Mouse (Mus musculus): ENCODE measurements at regions not wholly inside any gene's neighbourhood (a gene's known extent, or its start where the extent isn't known, plus 50 kb on each side); places are given as distances from the start of the nearest gene placed in this dataset.

DNA sequence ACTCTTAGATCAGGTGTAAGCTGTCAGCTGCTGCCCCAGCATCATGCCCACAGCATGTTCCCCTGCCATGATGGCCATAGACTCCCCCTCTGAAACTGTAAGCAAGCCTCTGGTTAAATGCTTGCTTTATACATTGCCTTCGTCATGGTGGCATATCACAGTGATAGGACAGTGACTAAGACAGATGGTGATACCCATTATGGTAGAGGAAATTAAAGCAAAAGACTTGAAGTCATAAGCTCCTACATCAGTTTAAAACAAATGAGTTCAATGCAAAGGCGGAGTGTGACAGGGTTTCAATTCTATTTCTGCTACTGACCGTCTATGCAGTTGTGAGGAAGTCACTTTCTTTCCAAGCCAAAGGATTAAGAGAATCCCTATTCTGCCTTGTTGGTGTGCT, 204.9 kb downstream of the Rps15a start:
- no peak for DNase-seq (ENCODE audit: low spot score, missing footprints)
- H3K4me1 ChIP-seq (ENCODE audit: control insufficient read depth, insufficient read depth, low read length) = no peaks in the 10 kb centered on the region
- no peaks in the 10 kb centered on the region for H3K36me3 ChIP-seq (ENCODE audit: control insufficient read depth, insufficient read depth, low read length)
- H3K27ac ChIP-seq (ENCODE audit: low read depth, low read length) = no peak overlapping the region
- no peak for ATAC-seq (ENCODE audit: low FRiP score)
- no peak overlapping the region for H3K9ac ChIP-seq (ENCODE audit: low read length)
- WGBS = 87% methylated on average over 3 of the region's 3 CpGs
- H3K4me3 ChIP-seq (ENCODE audit: low read depth, low read length) = no peak overlapping the region
- H3K9me3 ChIP-seq (ENCODE audit: control insufficient read depth, low read length) = no peaks in the 10 kb centered on the region
- no peak overlapping the region for H3K4me2 ChIP-seq
- no peaks in the 10 kb centered on the region for H3K27me3 ChIP-seq (ENCODE audit: control insufficient read depth, insufficient read depth, low read length)

DNA sequence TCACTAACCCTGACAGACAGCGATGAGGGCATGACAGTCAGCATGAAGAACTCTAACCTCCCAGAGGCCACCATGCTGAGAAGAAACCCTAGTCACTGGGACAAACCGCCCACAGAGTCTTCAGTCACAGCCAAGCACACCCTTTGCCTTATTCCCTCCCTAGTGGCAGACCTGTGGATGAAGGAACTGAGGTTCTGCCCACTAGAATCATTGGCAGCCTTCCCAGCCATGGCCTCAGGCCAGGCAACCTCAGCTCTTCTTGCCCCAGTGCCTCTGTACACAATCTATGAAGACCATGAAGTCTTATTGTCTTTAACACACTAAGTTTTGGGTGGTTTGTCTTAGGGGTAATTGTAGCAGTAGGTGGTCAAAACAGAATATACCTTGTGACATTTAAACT, 219.5 kb downstream of the Rps15a start:
- no peak for DNase-seq (ENCODE audit: low spot score, missing footprints)
- Histone ChIP-seq H3K27me3 (ENCODE audit: control insufficient read depth, insufficient read depth, low read length) (no peaks in the 10 kb centered on the region), H3K27ac (ENCODE audit: low read depth, low read length) (no peak overlapping the region), H3K9me3 (ENCODE audit: control insufficient read depth, low read length) (no peaks in the 10 kb centered on the region), H3K4me2 (no peak overlapping the region), H3K9ac (ENCODE audit: low read length) (no peak overlapping the region), H3K4me1 (ENCODE audit: control insufficient read depth, insufficient read depth, low read length) (no peaks in the 10 kb centered on the region), H3K4me3 (ENCODE audit: low read depth, low read length) (no peak overlapping the region), H3K36me3 (ENCODE audit: control insufficient read depth, insufficient read depth, low read length) (no peaks in the 10 kb centered on the region)
- no peak for ATAC-seq (ENCODE audit: low FRiP score)
- WGBS = 80% methylated on average over 2 of the region's 2 CpGs

DNA sequence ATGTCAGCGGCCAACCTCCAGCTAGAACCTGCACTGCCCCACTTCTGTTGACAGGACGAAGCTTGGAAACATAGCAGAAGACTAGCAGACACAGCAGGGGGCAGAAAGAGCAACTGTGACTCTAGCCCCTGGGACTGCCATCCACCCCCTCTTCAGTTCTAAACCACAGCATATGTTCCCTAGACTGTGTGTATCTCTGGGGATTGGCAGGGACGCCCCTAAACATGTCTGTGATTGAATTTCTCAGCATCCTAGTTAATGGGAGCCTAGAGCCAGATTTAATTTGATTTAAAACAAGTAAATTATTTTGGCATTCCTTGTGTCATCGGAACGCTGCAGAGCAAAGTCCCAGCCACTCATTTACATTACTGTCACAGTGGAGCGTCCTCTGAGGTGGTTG, 228.7 kb downstream of the Rps15a start:
- no peaks in the 10 kb centered on the region for H3K27me3 ChIP-seq (ENCODE audit: control insufficient read depth, insufficient read depth, low read length)
- H3K4me2 ChIP-seq = no peak overlapping the region
- H3K27ac ChIP-seq (ENCODE audit: low read depth, low read length) = no peak overlapping the region
- DNase-seq (ENCODE audit: low spot score, missing footprints) (no peak), ATAC-seq (ENCODE audit: low FRiP score) (no peak)
- no peaks in the 10 kb centered on the region for H3K9me3 ChIP-seq (ENCODE audit: control insufficient read depth, low read length)
- peaks cover 2% of the 10 kb centered on the region; the same call in 1 of the 2 replicates for H3K4me1 ChIP-seq (ENCODE audit: control insufficient read depth, insufficient read depth, low read length)
- no peak overlapping the region for H3K4me3 ChIP-seq (ENCODE audit: low read depth, low read length)
- WGBS = 85% methylated on average over 6 of the region's 6 CpGs
- H3K36me3 ChIP-seq (ENCODE audit: control insufficient read depth, insufficient read depth, low read length) = no peaks in the 10 kb centered on the region
- no peak overlapping the region for H3K9ac ChIP-seq (ENCODE audit: low read length)

DNA sequence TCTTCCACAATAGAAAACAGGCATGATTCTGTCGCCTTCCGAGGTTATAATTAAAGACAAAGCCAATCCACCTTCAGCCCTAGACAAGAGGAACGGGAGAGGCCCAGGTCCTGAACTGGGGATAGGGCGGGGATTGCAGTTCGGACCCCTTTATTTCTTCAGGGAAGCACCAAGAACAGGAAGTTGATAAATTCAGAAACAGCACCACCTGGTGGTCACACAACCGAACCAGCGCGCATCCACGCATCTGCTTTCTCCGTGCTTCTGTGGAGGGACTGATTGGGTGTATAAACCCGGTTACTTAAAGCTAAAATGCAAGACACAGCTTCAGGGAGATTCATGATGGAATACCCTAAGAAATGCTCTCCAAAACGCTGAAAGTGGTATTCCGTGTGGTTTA, 233.2 kb downstream of the Rps15a start:
- H3K4me3 ChIP-seq (ENCODE audit: low read depth, low read length) = no peak overlapping the region
- WGBS = 9% methylated on average over 13 of the region's 13 CpGs
- peak; percentile 55 for ATAC-seq (ENCODE audit: low FRiP score)

DNA sequence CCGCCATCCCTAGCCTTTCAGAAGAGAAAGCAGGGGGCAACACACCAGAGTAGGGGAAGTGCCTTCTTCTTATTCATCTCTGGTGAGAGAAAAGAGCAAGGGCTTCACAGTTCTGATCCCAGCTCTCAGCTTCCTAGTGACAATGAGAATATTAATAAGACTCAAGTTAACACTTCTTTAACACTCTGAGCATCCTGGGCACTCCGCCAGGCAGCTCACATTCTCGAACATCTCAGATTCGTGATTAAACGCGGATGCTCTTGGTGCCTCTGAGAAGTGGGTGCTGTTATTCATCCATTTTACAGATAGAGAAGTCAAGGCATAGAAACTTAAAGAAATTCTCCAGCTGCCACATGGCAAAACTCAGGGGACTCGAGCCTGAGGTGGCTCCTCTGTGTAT, 237.1 kb downstream of the Rps15a start:
- DNase-seq (ENCODE audit: low spot score, missing footprints) = no peak
- no peak for ATAC-seq (ENCODE audit: low FRiP score)
- 84% methylated on average over 7 of the region's 7 CpGs for WGBS
- no peaks in the 10 kb centered on the region for H3K4me1 ChIP-seq (ENCODE audit: control insufficient read depth, insufficient read depth, low read length)
- H3K4me2 ChIP-seq = no peak overlapping the region
- H3K4me3 ChIP-seq (ENCODE audit: low read depth, low read length) = no peak overlapping the region
- H3K27ac ChIP-seq (ENCODE audit: low read depth, low read length) = no peak overlapping the region
- no peak overlapping the region for H3K9ac ChIP-seq (ENCODE audit: low read length)
- no peaks in the 10 kb centered on the region for H3K9me3 ChIP-seq (ENCODE audit: control insufficient read depth, low read length)
- H3K27me3 ChIP-seq (ENCODE audit: control insufficient read depth, insufficient read depth, low read length) = 0 out of 2 replicates have a peak, but pooled peaks cover 3% of the 10 kb centered on the region
- H3K36me3 ChIP-seq (ENCODE audit: control insufficient read depth, insufficient read depth, low read length) = no peaks in the 10 kb centered on the region

More for the DNA sequence above, 233.2 kb downstream of the Rps15a start:
- Histone ChIP-seq H3K9ac (ENCODE audit: low read length) (no peak overlapping the region), H3K4me2 (no peak overlapping the region), H3K36me3 (ENCODE audit: control insufficient read depth, insufficient read depth, low read length) (no peaks in the 10 kb centered on the region), H3K27ac (ENCODE audit: low read depth, low read length) (no peak overlapping the region), H3K4me1 (ENCODE audit: control insufficient read depth, insufficient read depth, low read length) (peaks cover 2% of the 10 kb centered on the region; the same call in 1 of the 2 replicates), H3K9me3 (ENCODE audit: control insufficient read depth, low read length) (no peaks in the 10 kb centered on the region), H3K27me3 (ENCODE audit: control insufficient read depth, insufficient read depth, low read length) (0 out of 2 replicates have a peak, but pooled peaks cover 3% of the 10 kb centered on the region)
- peak; percentile 98 for DNase-seq (ENCODE audit: low spot score, missing footprints)

DNA sequence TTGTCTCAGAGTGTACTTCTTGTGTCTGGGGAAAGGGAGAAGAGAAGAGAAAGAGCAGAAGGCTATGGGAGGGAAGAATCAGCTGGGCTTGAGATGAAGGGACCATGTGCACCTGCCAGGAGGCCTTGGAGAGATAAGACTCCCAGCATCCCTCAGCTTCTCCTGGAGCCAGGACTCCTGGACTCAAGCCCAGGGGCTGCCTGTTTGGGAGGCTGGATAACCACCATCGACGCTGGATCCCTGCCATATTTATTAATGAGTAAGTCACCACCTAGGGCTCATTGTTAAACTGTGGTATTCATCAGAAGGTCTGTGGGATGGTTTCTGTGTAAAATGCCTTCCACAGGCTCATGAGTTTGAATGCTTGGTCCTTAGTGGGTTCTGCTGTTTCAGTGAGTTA, 240.7 kb downstream of the Rps15a start:
- H3K4me1 ChIP-seq (ENCODE audit: control insufficient read depth, insufficient read depth, low read length) = no peaks in the 10 kb centered on the region
- no peak overlapping the region for H3K27ac ChIP-seq (ENCODE audit: low read depth, low read length)
- no peaks in the 10 kb centered on the region for H3K27me3 ChIP-seq (ENCODE audit: control insufficient read depth, insufficient read depth, low read length)
- 94% methylated on average over 2 of the region's 2 CpGs for WGBS
- H3K9me3 ChIP-seq (ENCODE audit: control insufficient read depth, low read length) = no peaks in the 10 kb centered on the region
- ATAC-seq (ENCODE audit: low FRiP score) (no peak), DNase-seq (ENCODE audit: low spot score, missing footprints) (peak; percentile 8)
- no peak overlapping the region for H3K9ac ChIP-seq (ENCODE audit: low read length)
- H3K36me3 ChIP-seq (ENCODE audit: control insufficient read depth, insufficient read depth, low read length) = no peaks in the 10 kb centered on the region
- no peak overlapping the region for H3K4me2 ChIP-seq
- no peak overlapping the region for H3K4me3 ChIP-seq (ENCODE audit: low read depth, low read length)

GRCm38 (mm10) chr7:117859419-117859818, 256.6 kb downstream of the Rps15a start:
- no peak overlapping the region for H3K4me2 ChIP-seq
- WGBS = 53% methylated on average over 6 of the region's 6 CpGs
- H3K27ac ChIP-seq (ENCODE audit: low read depth, low read length) = no peak overlapping the region
- no peaks in the 10 kb centered on the region for H3K9me3 ChIP-seq (ENCODE audit: control insufficient read depth, low read length)
- H3K9ac ChIP-seq (ENCODE audit: low read length) = no peak overlapping the region
- H3K36me3 ChIP-seq (ENCODE audit: control insufficient read depth, insufficient read depth, low read length) = no peaks in the 10 kb centered on the region
- DNase-seq (ENCODE audit: low spot score, missing footprints) (no peak), ATAC-seq (ENCODE audit: low FRiP score) (no peak)
- H3K4me3 ChIP-seq (ENCODE audit: low read depth, low read length) = no peak overlapping the region
- H3K27me3 ChIP-seq (ENCODE audit: control insufficient read depth, insufficient read depth, low read length) = no peaks in the 10 kb centered on the region
- no peaks in the 10 kb centered on the region for H3K4me1 ChIP-seq (ENCODE audit: control insufficient read depth, insufficient read depth, low read length)

- Histone ChIP-seq H3K36me3 (ENCODE audit: control insufficient read depth, insufficient read depth, low read length) (no peaks in the 10 kb centered on the region), H3K4me3 (ENCODE audit: low read depth, low read length) (no peak overlapping the region), H3K9ac (ENCODE audit: low read length) (no peak overlapping the region), H3K4me2 (no peak overlapping the region), H3K9me3 (ENCODE audit: control insufficient read depth, low read length) (no peaks in the 10 kb centered on the region), H3K4me1 (ENCODE audit: control insufficient read depth, insufficient read depth, low read length) (no peaks in the 10 kb centered on the region), H3K27ac (ENCODE audit: low read depth, low read length) (no peak overlapping the region), H3K27me3 (ENCODE audit: control insufficient read depth, insufficient read depth, low read length) (no peaks in the 10 kb centered on the region)
- DNase-seq (ENCODE audit: low spot score, missing footprints) = no peak
- ATAC-seq (ENCODE audit: low FRiP score) = no peak
- 88% methylated on average over 5 of the region's 5 CpGs for WGBS
These were observed 260.0 kb downstream of the Rps15a start for GRCm38 (mm10) chr7:117855955-117856354.

GRCm38 (mm10) chr7:117853716-117854115, 262.3 kb downstream of the Rps15a start:
- DNase-seq (ENCODE audit: low spot score, missing footprints) (peak; percentile 69), ATAC-seq (ENCODE audit: low FRiP score) (no peak)
- Histone ChIP-seq H3K9ac (ENCODE audit: low read length) (no peak overlapping the region), H3K36me3 (ENCODE audit: control insufficient read depth, insufficient read depth, low read length) (no peaks in the 10 kb centered on the region), H3K4me1 (ENCODE audit: control insufficient read depth, insufficient read depth, low read length) (no peaks in the 10 kb centered on the region), H3K4me3 (ENCODE audit: low read depth, low read length) (no peak overlapping the region), H3K4me2 (no peak overlapping the region), H3K27ac (ENCODE audit: low read depth, low read length) (no peak overlapping the region), H3K27me3 (ENCODE audit: control insufficient read depth, insufficient read depth, low read length) (no peaks in the 10 kb centered on the region), H3K9me3 (ENCODE audit: control insufficient read depth, low read length) (no peaks in the 10 kb centered on the region)
- 82% methylated on average over 4 of the region's 4 CpGs for WGBS

GRCm38 (mm10) chr7:117852866-117853265, 263.1 kb downstream of the Rps15a start:
- H3K9ac ChIP-seq (ENCODE audit: low read length) = no peak overlapping the region
- 83% methylated on average over 2 of the region's 2 CpGs for WGBS
- no peaks in the 10 kb centered on the region for H3K9me3 ChIP-seq (ENCODE audit: control insufficient read depth, low read length)
- DNase-seq (ENCODE audit: low spot score, missing footprints) (peak; percentile 6), ATAC-seq (ENCODE audit: low FRiP score) (no peak)
- no peak overlapping the region for H3K4me3 ChIP-seq (ENCODE audit: low read depth, low read length)
- no peak overlapping the region for H3K4me2 ChIP-seq
- H3K27ac ChIP-seq (ENCODE audit: low read depth, low read length) = no peak overlapping the region
- H3K27me3 ChIP-seq (ENCODE audit: control insufficient read depth, insufficient read depth, low read length) = no peaks in the 10 kb centered on the region
- H3K36me3 ChIP-seq (ENCODE audit: control insufficient read depth, insufficient read depth, low read length) = no peaks in the 10 kb centered on the region
- H3K4me1 ChIP-seq (ENCODE audit: control insufficient read depth, insufficient read depth, low read length) = no peaks in the 10 kb centered on the region

Measured in midbrain, embryonic 11.5 days (tissue).